Mouse (Mus musculus) embryonic facial prominence, embryonic 14.5 days (tissue): Measurements from ENCODE around the gene Sim2. TPM values are rescaled to one million over a fixed set of nuclear protein-coding genes. Genes with fewer than 3 reads are reported as not detected.
A peak's percentile ranks its signal among the peaks of the same experiment; 100 is the strongest.

Source experiments
- ATAC-seq: fragments of 200-750 bp; cut with Nextera tagmentation; 2 replicates; pipeline ENCODE4 v1.8.0; 2017; ENCODE audit warnings: low read depth, moderate number of reproducible peaks, moderate TSS enrichment
- DNase-seq: peaks from one replicate; pipeline ENCODE4 v3.0.0-alpha.2; 2015; ENCODE audit warnings: low spot score
- H3K27ac ChIP-seq: fragments of 300-500 bp; sonication (generic); replicated peaks from 2 replicates; pipeline ENCODE4 v1.5.1; 2014; ENCODE audit warnings: low read depth, mild to moderate bottlenecking, low read length, moderate library complexity
- H3K27me3 ChIP-seq: fragments of 300-500 bp; sonication (generic); replicated peaks from 2 replicates; pipeline ENCODE4 v1.6.1; 2014; ENCODE audit warnings: low read length; ENCODE audit not compliant: control insufficient read depth, insufficient read depth
- H3K36me3 ChIP-seq: fragments of 300-500 bp; sonication (generic); 2 replicates; pipeline ENCODE4 v1.6.1; 2014; ENCODE audit warnings: low read length, mixed read lengths; ENCODE audit not compliant: control insufficient read depth, insufficient read depth
- H3K4me1 ChIP-seq: fragments of 300-500 bp; sonication (generic); 2 replicates; pipeline ENCODE4 v1.6.1; 2014; ENCODE audit warnings: antibody characterized with exemption, low read length; ENCODE audit not compliant: control insufficient read depth, insufficient read depth
- H3K4me2 ChIP-seq: fragments of 300-500 bp; sonication (generic); 2 replicates; pipeline ENCODE4 v1.6.1; 2014; ENCODE audit warnings: low read depth, mild to moderate bottlenecking, low read length, moderate library complexity, mixed read lengths
- H3K4me3 ChIP-seq: fragments of 300-500 bp; sonication (generic); 2 replicates; pipeline ENCODE4 v1.5.1; 2014; ENCODE audit warnings: low read depth, mild to moderate bottlenecking, low read length
- H3K9ac ChIP-seq: fragments of 300-500 bp; sonication (generic); 2 replicates; pipeline ENCODE4 v1.6.1; 2014; ENCODE audit warnings: low read depth, mild to moderate bottlenecking, low read length, moderate library complexity, mixed read lengths
- H3K9me3 ChIP-seq: fragments of 300-500 bp; sonication (generic); 2 replicates; pipeline ENCODE4 v1.6.1; 2016; ENCODE audit warnings: low read length; ENCODE audit not compliant: control insufficient read depth
- WGBS: fragments of 180-500 bp; shearing (Covaris S2); extraction: QIAGEN DNeasy Blood & Tissue Kit; methylation state at CpG from one replicate; pipeline ENCODE4 v1.1.7; 2014; 5-methylcytosine and 5-hydroxymethylcytosine counted together
- polyA plus RNA-seq: library from polyadenylated mRNA; unstranded; fragments of >200 nt; fragmentation: Nextera tagmentation; extraction: Ambion mirVana; gene quantifications from 2 replicates; pipeline ENCODE4 v1.2.1, GENCODE M21; 2014

Sim2 gene
- polyA plus RNA-seq, 1 experiment from 2014 or later = 3.6 TPM

DNA sequence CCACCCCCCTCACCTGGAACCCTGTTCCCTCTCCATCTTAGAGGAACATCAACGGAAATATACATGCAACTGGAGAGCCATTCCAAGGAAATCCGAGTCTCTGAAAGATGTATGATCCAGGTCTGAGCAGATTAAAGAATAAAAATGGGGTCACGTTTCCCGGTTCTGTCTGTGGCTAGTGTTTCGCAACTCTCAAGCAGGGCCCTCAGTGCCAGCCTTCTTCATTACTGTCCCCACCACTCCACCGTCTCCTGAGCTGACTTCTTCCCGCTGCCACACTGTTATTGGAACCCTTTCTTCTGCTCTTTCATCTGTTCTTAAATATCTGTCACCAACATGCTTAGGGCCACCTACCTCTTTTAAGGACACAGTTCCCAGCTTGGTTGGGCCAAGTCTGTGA is 28.4 kb downstream of the Sim2 start:
- Histone ChIP-seq H3K27ac (no peak overlapping the region), H3K4me1 (no peaks in the 10 kb centered on the region), H3K4me3 (no peak overlapping the region), H3K9me3 (no peaks in the 10 kb centered on the region), H3K9ac (no peak overlapping the region), H3K27me3 (no peaks in the 10 kb centered on the region), H3K4me2 (no peak overlapping the region), H3K36me3 (no peaks in the 10 kb centered on the region)
- DNase-seq (no peak), ATAC-seq (no peak)
- WGBS = 68% methylated on average over 7 of the region's 7 CpGs

DNA sequence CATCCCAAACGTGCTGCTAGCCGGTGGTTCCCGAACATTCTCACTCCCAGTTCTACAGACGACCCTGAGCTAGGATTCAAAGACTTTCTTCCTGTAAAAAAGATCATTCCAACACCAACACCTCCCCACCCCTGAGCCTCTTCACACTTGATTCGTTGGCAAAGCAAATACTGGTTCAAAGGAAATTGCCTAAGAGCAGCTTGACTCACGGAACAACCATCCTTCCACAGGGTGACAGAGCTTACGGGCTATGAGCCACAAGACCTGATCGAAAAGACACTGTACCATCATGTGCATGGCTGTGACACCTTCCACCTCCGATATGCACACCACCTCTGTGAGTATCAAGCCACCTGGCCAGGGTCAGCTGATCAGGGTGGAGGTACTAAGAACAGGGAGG is 30.0 kb downstream of the Sim2 start:
- DNase-seq (no peak), ATAC-seq (no peak)
- no peak overlapping the region for H3K4me2 ChIP-seq
- no peaks in the 10 kb centered on the region for H3K27me3 ChIP-seq
- no peaks in the 10 kb centered on the region for H3K36me3 ChIP-seq
- no peak overlapping the region for H3K9ac ChIP-seq
- no peak overlapping the region for H3K27ac ChIP-seq
- no peaks in the 10 kb centered on the region for H3K9me3 ChIP-seq
- no peak overlapping the region for H3K4me3 ChIP-seq
- no peaks in the 10 kb centered on the region for H3K4me1 ChIP-seq
- WGBS = 81% methylated on average over 9 of the region's 9 CpGs

DNA sequence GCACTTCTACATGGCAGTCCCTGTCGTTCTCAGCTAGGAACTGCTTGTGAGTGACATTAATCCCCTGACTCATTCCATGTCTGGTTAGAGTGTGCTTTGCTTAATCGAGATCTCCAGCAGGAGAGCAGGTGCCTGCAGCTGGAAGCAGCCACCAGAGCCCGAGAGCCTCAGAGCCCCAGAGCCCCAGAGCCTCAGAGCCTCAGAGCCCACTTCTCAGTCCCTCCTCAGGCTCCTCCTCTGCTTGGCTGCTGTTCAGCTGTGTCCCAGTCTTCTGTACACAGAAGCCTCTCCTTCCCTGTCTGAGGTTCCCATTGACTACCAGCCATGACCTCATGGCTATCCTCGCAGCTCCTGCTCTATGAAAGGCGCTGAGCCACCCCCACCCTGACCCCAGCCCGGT is 32.6 kb downstream of the Sim2 start:
- H3K27ac ChIP-seq = no peak overlapping the region
- no peaks in the 10 kb centered on the region for H3K4me1 ChIP-seq
- no peaks in the 10 kb centered on the region for H3K9me3 ChIP-seq
- H3K4me2 ChIP-seq = no peak overlapping the region
- peak; percentile 73; the same call in 1 of the 2 replicates for ATAC-seq
- no peaks in the 10 kb centered on the region for H3K36me3 ChIP-seq
- WGBS = 65% methylated on average over 6 of the region's 6 CpGs
- H3K4me3 ChIP-seq = no peak overlapping the region
- 0 out of 2 replicates have a peak, but pooled peaks cover 10% of the 10 kb centered on the region for H3K27me3 ChIP-seq
- H3K9ac ChIP-seq = no peak overlapping the region
- DNase-seq = peak; percentile 70

DNA sequence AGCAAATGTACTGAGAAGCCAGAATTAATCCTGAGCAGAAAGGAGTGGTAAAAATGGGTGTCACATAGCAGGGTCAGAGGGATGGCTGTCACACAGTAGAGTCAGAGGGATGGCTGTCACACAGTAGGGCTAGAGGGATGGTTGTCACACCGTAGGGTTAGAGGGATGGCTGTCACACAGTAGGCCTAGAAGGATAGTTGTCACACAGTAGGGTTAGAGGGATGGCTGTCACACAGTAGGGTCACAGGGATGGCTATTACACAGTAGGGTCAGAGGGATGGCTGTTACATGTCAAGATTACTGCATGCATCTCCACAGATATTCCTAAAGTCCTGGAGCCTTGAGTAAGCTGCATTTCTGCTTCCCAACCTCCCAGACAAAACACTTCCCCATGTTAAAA is 33.7 kb downstream of the Sim2 start:
- H3K27me3 ChIP-seq = peaks cover 19% of the 10 kb centered on the region
- WGBS = 100% methylated on average over 1 of the region's 1 CpGs

DNA sequence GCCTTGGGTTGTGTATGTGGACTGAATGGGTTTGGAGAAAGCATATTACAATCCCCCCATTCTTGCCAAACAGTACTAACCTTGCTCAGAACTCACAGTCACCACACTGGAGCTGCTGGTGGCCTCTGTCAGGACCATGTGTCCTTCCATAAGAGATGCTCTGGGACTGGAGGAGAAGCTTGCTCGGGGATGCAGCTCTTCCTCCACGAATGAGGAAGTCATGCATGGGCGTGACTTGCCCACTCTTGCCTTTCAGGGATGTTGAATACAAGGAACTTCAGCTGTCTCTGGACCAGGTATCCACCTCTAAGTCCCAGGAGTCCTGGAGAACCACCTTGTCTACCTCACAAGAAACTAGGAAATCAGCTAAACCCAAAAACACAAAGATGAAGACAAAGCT is 37.6 kb downstream of the Sim2 start:
- Histone ChIP-seq H3K9ac (no peak overlapping the region), H3K4me3 (no peak overlapping the region), H3K4me2 (no peak overlapping the region), H3K4me1 (peaks cover 8% of the 10 kb centered on the region; the same call in 1 of the 2 replicates), H3K27ac (no peak overlapping the region), H3K27me3 (peaks cover 54% of the 10 kb centered on the region), H3K36me3 (no peaks in the 10 kb centered on the region), H3K9me3 (no peaks in the 10 kb centered on the region)
- no peak for ATAC-seq
- no peak for DNase-seq
- 89% methylated on average over 3 of the region's 3 CpGs for WGBS

More for the DNA sequence above, 33.7 kb downstream of the Sim2 start:
- ATAC-seq = no peak
- no peak for DNase-seq
- Histone ChIP-seq H3K4me1 (no peaks in the 10 kb centered on the region), H3K4me2 (no peak overlapping the region), H3K9me3 (no peaks in the 10 kb centered on the region), H3K9ac (no peak overlapping the region), H3K27ac (no peak overlapping the region), H3K36me3 (no peaks in the 10 kb centered on the region), H3K4me3 (no peak overlapping the region)

DNA sequence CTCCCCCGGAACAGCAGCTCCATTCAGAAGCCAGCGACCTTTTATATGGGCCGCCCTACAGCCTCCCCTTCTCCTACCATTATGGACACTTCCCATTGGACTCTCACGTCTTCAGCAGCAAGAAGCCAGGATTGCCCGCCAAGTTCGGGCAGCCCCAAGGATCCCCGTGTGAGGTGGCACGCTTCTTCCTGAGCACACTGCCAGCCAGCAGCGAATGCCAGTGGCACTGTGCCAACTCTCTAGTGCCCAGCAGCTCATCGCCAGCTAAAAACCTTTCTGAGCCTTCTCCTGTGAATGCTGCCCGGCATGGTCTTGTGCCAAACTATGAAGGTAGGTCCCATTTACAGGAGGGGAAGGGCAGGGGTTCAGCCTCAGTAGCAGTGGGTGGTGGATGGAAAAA is 38.5 kb downstream of the Sim2 start:
- peaks cover 57% of the 10 kb centered on the region for H3K27me3 ChIP-seq
- WGBS = 71% methylated on average over 11 of the region's 11 CpGs
- H3K9me3 ChIP-seq = no peaks in the 10 kb centered on the region
- H3K4me3 ChIP-seq = no peak overlapping the region
- no peak overlapping the region for H3K9ac ChIP-seq
- H3K4me2 ChIP-seq = no peak overlapping the region
- H3K36me3 ChIP-seq = no peaks in the 10 kb centered on the region
- DNase-seq (peak; percentile 50), ATAC-seq (no peak)
- no peak overlapping the region for H3K27ac ChIP-seq
- peaks cover 8% of the 10 kb centered on the region; the same call in 1 of the 2 replicates for H3K4me1 ChIP-seq

DNA sequence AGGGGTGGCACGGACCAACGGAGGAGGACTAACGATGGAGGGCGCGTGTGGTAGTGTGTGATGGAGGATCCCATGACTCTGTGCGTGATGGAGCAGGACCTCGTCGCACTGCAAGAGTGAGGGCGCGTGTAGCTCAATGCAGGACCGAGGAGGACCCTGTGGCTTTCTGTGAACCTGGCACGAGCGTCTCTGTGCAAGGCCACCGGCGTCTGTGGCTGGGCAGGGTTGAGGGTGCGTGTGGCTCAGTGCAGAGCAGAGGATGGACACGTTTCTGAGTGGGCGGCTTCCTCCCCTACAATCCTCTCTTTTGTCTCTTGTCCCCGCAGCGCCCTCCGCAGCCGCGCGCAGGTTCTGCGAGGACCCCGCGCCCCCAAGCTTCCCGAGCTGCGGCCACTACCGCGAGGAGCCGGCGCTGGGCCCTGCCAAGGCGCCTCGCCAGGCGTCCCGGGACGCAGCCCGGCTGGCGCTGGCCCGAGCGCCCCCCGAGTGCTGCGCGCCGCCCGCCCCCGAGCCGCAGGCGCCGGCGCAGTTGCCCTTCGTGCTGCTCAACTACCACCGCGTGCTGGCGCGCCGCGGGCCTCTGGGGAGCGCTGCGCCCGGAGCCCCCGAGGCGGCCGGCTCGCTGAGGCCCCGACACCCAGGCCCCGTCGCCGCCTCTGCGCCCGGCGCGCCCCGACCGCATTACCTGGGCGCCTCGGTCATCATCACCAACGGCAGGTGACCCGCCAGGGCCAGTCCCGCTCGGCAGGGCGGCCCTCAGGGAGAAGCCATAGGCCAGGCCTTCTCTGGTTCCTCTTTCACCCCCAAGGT is 40.6 kb downstream of the Sim2 start:
- H3K9me3 ChIP-seq = no peaks in the 10 kb centered on the region
- H3K27me3 ChIP-seq = peaks cover 57% of the 10 kb centered on the region
- peak overlapping the region; percentile 66 for H3K9ac ChIP-seq
- peak overlapping the region; percentile 50 for H3K4me3 ChIP-seq
- H3K4me2 ChIP-seq = peak overlapping the region; percentile 98
- WGBS = 4% methylated on average over 27 of the region's 83 CpGs
- DNase-seq (no peak), ATAC-seq (peak; percentile 62)
- H3K36me3 ChIP-seq = no peaks in the 10 kb centered on the region
- H3K27ac ChIP-seq = no peak overlapping the region
- H3K4me1 ChIP-seq = peaks cover 11% of the 10 kb centered on the region; the same call in 1 of the 2 replicates

DNA sequence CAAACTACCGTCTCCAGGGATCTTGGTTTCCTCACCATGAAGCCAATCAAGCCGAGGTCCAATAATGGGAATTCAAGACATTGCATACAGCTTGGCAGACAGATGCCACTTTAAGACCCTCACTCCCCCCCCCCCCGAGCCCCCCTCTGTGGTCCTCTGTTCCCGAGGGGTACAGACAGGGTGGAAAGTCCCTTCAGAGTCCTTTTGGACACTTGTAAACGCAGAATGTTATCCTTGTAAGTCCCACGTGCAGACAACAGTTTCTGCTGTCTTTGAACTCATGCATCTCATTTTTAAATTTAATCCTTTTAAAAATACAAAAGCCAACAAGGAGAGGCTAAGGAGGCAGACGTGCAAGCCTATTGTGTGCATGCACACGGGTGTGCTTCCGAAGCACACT is 41.5 kb downstream of the Sim2 start:
- no peak for DNase-seq
- ATAC-seq = no peak
- WGBS = 41% methylated on average over 8 of the region's 9 CpGs
- Histone ChIP-seq H3K9ac (0 out of 2 replicates have a peak overlapping the region, but pooled peaks have one; percentile 66), H3K4me2 (peak overlapping the region; percentile 98), H3K4me3 (peak overlapping the region; percentile 50; the same call in 1 of the 2 replicates), H3K27ac (no peak overlapping the region), H3K27me3 (peaks cover 56% of the 10 kb centered on the region), H3K9me3 (no peaks in the 10 kb centered on the region), H3K4me1 (peaks cover 11% of the 10 kb centered on the region; the same call in 1 of the 2 replicates), H3K36me3 (no peaks in the 10 kb centered on the region)
